Mouse (Mus musculus) heart, embryonic 12.5 days (tissue): ENCODE measurements around the gene Nyx. TPM values are rescaled to one million over a fixed set of nuclear protein-coding genes. Genes with fewer than 3 reads are reported as not detected.

Experiments used
- ATAC-seq: fragments of 200-750 bp; cut with Nextera tagmentation; 2 replicates; pipeline ENCODE4 v1.8.0; 2017; ENCODE audit warnings: moderate TSS enrichment, moderate library complexity; ENCODE audit not compliant: insufficient number of reproducible peaks, low FRiP score
- H3K27ac ChIP-seq: fragments of 300-500 bp; sonication (generic); 2 replicates; pipeline ENCODE4 v1.5.1; 2016; ENCODE audit warnings: mild to moderate bottlenecking, moderate library complexity; ENCODE audit not compliant: poor library complexity, severe bottlenecking
- H3K27me3 ChIP-seq: fragments of 300-500 bp; sonication (generic); replicated peaks from 2 replicates; pipeline ENCODE4 v1.6.1; 2016; ENCODE audit warnings: mild to moderate bottlenecking, moderate library complexity
- H3K36me3 ChIP-seq: fragments of 300-500 bp; sonication (generic); 2 replicates; pipeline ENCODE4 v1.6.1; 2016; ENCODE audit warnings: mild to moderate bottlenecking, moderate library complexity
- H3K4me1 ChIP-seq: fragments of 300-500 bp; sonication (generic); replicated peaks from 2 replicates; pipeline ENCODE4 v1.6.1; 2016; ENCODE audit warnings: mild to moderate bottlenecking
- H3K4me2 ChIP-seq: fragments of 300-500 bp; sonication (generic); 2 replicates; pipeline ENCODE4 v1.6.1; 2016; ENCODE audit warnings: mild to moderate bottlenecking, moderate library complexity
- H3K4me3 ChIP-seq: fragments of 300-500 bp; sonication (generic); 2 replicates; pipeline ENCODE4 v1.5.1; 2016; ENCODE audit warnings: mild to moderate bottlenecking
- H3K9ac ChIP-seq: fragments of 300-500 bp; sonication (generic); 2 replicates; pipeline ENCODE4 v1.6.1; 2016; ENCODE audit warnings: mild to moderate bottlenecking, moderate library complexity
- H3K9me3 ChIP-seq: fragments of 300-500 bp; sonication (generic); replicated peaks from 2 replicates; pipeline ENCODE4 v1.6.1; 2016; ENCODE audit warnings: mild to moderate bottlenecking, moderate library complexity
- WGBS: fragments of 180-500 bp; shearing (Covaris S2); methylation state at CpG from one replicate; pipeline ENCODE4 v1.1.7; 2016; 5-methylcytosine and 5-hydroxymethylcytosine counted together
- polyA plus RNA-seq: library from polyadenylated mRNA; unstranded; fragments of >200 nt; fragmentation: Nextera tagmentation; extraction: Ambion mirVana; gene quantifications from 2 replicates; pipeline ENCODE4 v1.2.1, GENCODE M21; 2016

Nyx gene
- polyA plus RNA-seq, 1 experiment from 2014 or later = 0.05 TPM

GRCm38 (mm10) chrX:13490941-13491340, 25.0 kb downstream of the Nyx start:
- Histone ChIP-seq H3K4me2 (no peak overlapping the region), H3K9ac (no peak overlapping the region), H3K4me1 (no peaks in the 10 kb centered on the region), H3K27ac (no peak overlapping the region), H3K36me3 (no peaks in the 10 kb centered on the region), H3K9me3 (peaks cover 15% of the 10 kb centered on the region), H3K4me3 (no peak overlapping the region), H3K27me3 (peaks cover 17% of the 10 kb centered on the region)
- WGBS = 58% methylated on average over 3 of the region's 3 CpGs
- ATAC-seq = no peak

GRCm38 (mm10) chrX:13492922-13493321, 27.0 kb downstream of the Nyx start:
- Histone ChIP-seq H3K9me3 (no peaks in the 10 kb centered on the region), H3K4me1 (no peaks in the 10 kb centered on the region), H3K4me3 (no peak overlapping the region), H3K9ac (no peak overlapping the region), H3K36me3 (no peaks in the 10 kb centered on the region), H3K27me3 (peaks cover 5% of the 10 kb centered on the region; the same call in 1 of the 2 replicates), H3K27ac (no peak overlapping the region), H3K4me2 (no peak overlapping the region)
- no peak for ATAC-seq

- Histone ChIP-seq H3K9me3 (no peaks in the 10 kb centered on the region), H3K4me3 (no peak overlapping the region), H3K4me1 (no peaks in the 10 kb centered on the region), H3K36me3 (no peaks in the 10 kb centered on the region), H3K4me2 (no peak overlapping the region), H3K27ac (no peak overlapping the region), H3K9ac (no peak overlapping the region), H3K27me3 (peaks cover 5% of the 10 kb centered on the region; the same call in 1 of the 2 replicates)
- 71% methylated on average over 8 of the region's 8 CpGs for WGBS
- no peak for ATAC-seq
Measured at GRCm38 (mm10) chrX:13494892-13495703, 29.2 kb downstream of the Nyx start.

GRCm38 (mm10) chrX:13500284-13500683, 34.4 kb downstream of the Nyx start:
- WGBS = 73% methylated on average over 4 of the region's 4 CpGs
- Histone ChIP-seq H3K4me1 (no peaks in the 10 kb centered on the region), H3K9ac (no peak overlapping the region), H3K27me3 (peaks cover 6% of the 10 kb centered on the region; the same call in 1 of the 2 replicates), H3K36me3 (no peaks in the 10 kb centered on the region), H3K4me2 (no peak overlapping the region), H3K4me3 (no peak overlapping the region), H3K9me3 (no peaks in the 10 kb centered on the region), H3K27ac (no peak overlapping the region)
- no peak for ATAC-seq

- no peak for ATAC-seq
Measured at GRCm38 (mm10) chrX:13502862-13503375, 37.0 kb downstream of the Nyx start.

GRCm38 (mm10) chrX:13504389-13504788, 38.5 kb downstream of the Nyx start:
- peaks cover 6% of the 10 kb centered on the region; the same call in 1 of the 2 replicates for H3K27me3 ChIP-seq
- no peak overlapping the region for H3K27ac ChIP-seq
- 0 out of 2 replicates have a peak, but pooled peaks cover 5% of the 10 kb centered on the region for H3K4me1 ChIP-seq
- H3K9me3 ChIP-seq = no peaks in the 10 kb centered on the region
- no peak overlapping the region for H3K4me2 ChIP-seq
- H3K4me3 ChIP-seq = no peak overlapping the region
- no peak for ATAC-seq
- no peak overlapping the region for H3K9ac ChIP-seq
- 84% methylated on average over 7 of the region's 7 CpGs for WGBS
- no peaks in the 10 kb centered on the region for H3K36me3 ChIP-seq

More at GRCm38 (mm10) chrX:13502862-13503375, 37.0 kb downstream of the Nyx start:
- Histone ChIP-seq H3K27ac (no peak overlapping the region), H3K4me1 (0 out of 2 replicates have a peak, but pooled peaks cover 5% of the 10 kb centered on the region), H3K36me3 (no peaks in the 10 kb centered on the region), H3K4me2 (no peak overlapping the region), H3K9me3 (no peaks in the 10 kb centered on the region), H3K4me3 (no peak overlapping the region), H3K9ac (no peak overlapping the region), H3K27me3 (peaks cover 6% of the 10 kb centered on the region; the same call in 1 of the 2 replicates)
- 57% methylated on average over 7 of the region's 7 CpGs for WGBS

GRCm38 (mm10) chrX:13506376-13506775, 40.5 kb downstream of the Nyx start:
- no peak for ATAC-seq
- Histone ChIP-seq H3K4me3 (no peak overlapping the region), H3K27ac (no peak overlapping the region), H3K36me3 (no peaks in the 10 kb centered on the region), H3K4me2 (no peak overlapping the region), H3K27me3 (peaks cover 6% of the 10 kb centered on the region; the same call in 1 of the 2 replicates), H3K4me1 (0 out of 2 replicates have a peak, but pooled peaks cover 5% of the 10 kb centered on the region), H3K9ac (no peak overlapping the region), H3K9me3 (no peaks in the 10 kb centered on the region)
- WGBS = 54% methylated on average over 2 of the region's 2 CpGs

GRCm38 (mm10) chrX:13513127-13513526, 47.2 kb downstream of the Nyx start:
- Histone ChIP-seq H3K36me3 (no peaks in the 10 kb centered on the region), H3K27ac (no peak overlapping the region), H3K9me3 (no peaks in the 10 kb centered on the region), H3K4me1 (no peaks in the 10 kb centered on the region), H3K4me2 (no peak overlapping the region), H3K9ac (no peak overlapping the region), H3K27me3 (peaks cover 16% of the 10 kb centered on the region; the same call in 1 of the 2 replicates), H3K4me3 (no peak overlapping the region)
- ATAC-seq = no peak
- 39% methylated on average over 2 of the region's 2 CpGs for WGBS

- H3K27me3 ChIP-seq = peaks cover 20% of the 10 kb centered on the region; the same call in 1 of the 2 replicates
- H3K27ac ChIP-seq = no peak overlapping the region
Measured at GRCm38 (mm10) chrX:13513864-13514263, 48.0 kb downstream of the Nyx start.

GRCm38 (mm10) chrX:13516451-13516850, 50.5 kb downstream of the Nyx start:
- Histone ChIP-seq H3K27ac (no peak overlapping the region), H3K9ac (no peak overlapping the region), H3K36me3 (no peaks in the 10 kb centered on the region), H3K9me3 (no peaks in the 10 kb centered on the region), H3K4me2 (no peak overlapping the region), H3K4me3 (no peak overlapping the region), H3K4me1 (peaks cover 9% of the 10 kb centered on the region), H3K27me3 (peaks cover 32% of the 10 kb centered on the region)
- ATAC-seq = no peak
- 81% methylated on average over 6 of the region's 6 CpGs for WGBS

More at GRCm38 (mm10) chrX:13513864-13514263, 48.0 kb downstream of the Nyx start:
- H3K9ac ChIP-seq = no peak overlapping the region
- no peak overlapping the region for H3K4me2 ChIP-seq
- WGBS = 73% methylated on average over 5 of the region's 5 CpGs
- H3K4me3 ChIP-seq = no peak overlapping the region
- no peak for ATAC-seq
- no peaks in the 10 kb centered on the region for H3K9me3 ChIP-seq
- H3K4me1 ChIP-seq = no peaks in the 10 kb centered on the region
- no peaks in the 10 kb centered on the region for H3K36me3 ChIP-seq

GRCm38 (mm10) chrX:13518019-13518418, 52.1 kb downstream of the Nyx start:
- ATAC-seq = no peak
- H3K9ac ChIP-seq = no peak overlapping the region
- no peak overlapping the region for H3K27ac ChIP-seq
- H3K9me3 ChIP-seq = no peaks in the 10 kb centered on the region
- H3K36me3 ChIP-seq = no peaks in the 10 kb centered on the region
- WGBS = 65% methylated on average over 10 of the region's 10 CpGs
- H3K27me3 ChIP-seq = peaks cover 39% of the 10 kb centered on the region
- no peak overlapping the region for H3K4me2 ChIP-seq
- peaks cover 9% of the 10 kb centered on the region for H3K4me1 ChIP-seq
- H3K4me3 ChIP-seq = no peak overlapping the region
